Mouse (Mus musculus): ENCODE data around the gene Cadm3. TPM values are rescaled to one million over a fixed set of nuclear protein-coding genes. Genes with fewer than 3 reads are reported as not detected.
A peak's percentile ranks its signal among the peaks of the same experiment; 100 is the strongest.

Cadm3 gene
- polyA plus RNA-seq, 1 experiment from 2014 or later, result 1.3 TPM

DNA sequence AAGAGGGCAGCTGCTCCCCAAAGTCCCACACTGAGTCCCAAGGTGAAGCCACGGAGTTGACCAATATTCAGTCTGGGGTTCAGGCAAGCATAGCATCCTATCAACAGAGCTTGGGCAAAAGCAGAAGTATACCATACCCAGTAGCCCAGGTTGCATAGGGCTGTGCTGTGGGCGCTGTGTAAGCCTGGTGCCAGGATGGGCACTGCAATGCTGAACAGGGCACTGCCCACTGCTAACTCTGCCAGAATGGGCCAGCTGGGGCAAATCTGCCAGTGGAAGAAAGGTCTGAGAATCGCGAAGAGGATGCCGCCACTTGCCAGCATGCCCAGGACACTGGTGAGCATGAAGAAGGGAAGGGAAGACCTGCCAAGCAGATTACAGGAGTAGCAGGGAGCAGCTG lies 35.1 kb downstream of the Cadm3 start:
- Histone ChIP-seq H3K4me1 (no peaks in the 10 kb centered on the region), H3K4me3 (replicated peaks) (no peak overlapping the region), H3K36me3 (no peaks in the 10 kb centered on the region), H3K27ac (no peak overlapping the region), H3K9ac (no peak overlapping the region), H3K4me2 (no peak overlapping the region), H3K27me3 (no peaks in the 10 kb centered on the region), H3K9me3 (replicated peaks) (no peaks in the 10 kb centered on the region)
- ATAC-seq (replicated peaks; ENCODE audit: low FRiP score), result no peak
- WGBS, result 87% methylated on average over 5 of the region's 5 CpGs

DNA sequence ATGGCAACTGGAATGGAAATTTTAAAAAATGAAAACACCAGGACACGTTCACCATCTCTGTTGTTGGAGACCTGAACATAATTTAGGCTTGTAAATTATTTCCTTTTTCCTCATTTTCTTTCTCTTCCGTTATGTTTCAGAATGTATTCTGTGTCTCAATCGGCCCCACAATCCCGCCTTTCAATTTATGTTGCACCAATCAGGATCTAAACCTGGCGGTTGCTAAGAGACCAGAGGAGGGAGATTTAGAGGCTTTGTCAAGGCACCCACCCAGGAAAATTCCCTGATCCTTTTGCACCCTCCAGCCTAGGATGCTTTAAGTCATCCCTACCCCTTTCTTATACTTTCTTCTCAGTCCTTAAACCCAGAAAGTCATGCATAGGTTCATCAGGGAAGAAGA lies 37.8 kb downstream of the Cadm3 start:
- Histone ChIP-seq H3K4me1 (no peaks in the 10 kb centered on the region), H3K9ac (no peak overlapping the region), H3K4me2 (no peak overlapping the region), H3K4me3 (replicated peaks) (no peak overlapping the region), H3K27me3 (no peaks in the 10 kb centered on the region), H3K9me3 (replicated peaks) (no peaks in the 10 kb centered on the region), H3K27ac (no peak overlapping the region), H3K36me3 (no peaks in the 10 kb centered on the region)
- no peak for ATAC-seq (replicated peaks; ENCODE audit: low FRiP score)
- 84% methylated on average over 5 of the region's 5 CpGs for WGBS

DNA sequence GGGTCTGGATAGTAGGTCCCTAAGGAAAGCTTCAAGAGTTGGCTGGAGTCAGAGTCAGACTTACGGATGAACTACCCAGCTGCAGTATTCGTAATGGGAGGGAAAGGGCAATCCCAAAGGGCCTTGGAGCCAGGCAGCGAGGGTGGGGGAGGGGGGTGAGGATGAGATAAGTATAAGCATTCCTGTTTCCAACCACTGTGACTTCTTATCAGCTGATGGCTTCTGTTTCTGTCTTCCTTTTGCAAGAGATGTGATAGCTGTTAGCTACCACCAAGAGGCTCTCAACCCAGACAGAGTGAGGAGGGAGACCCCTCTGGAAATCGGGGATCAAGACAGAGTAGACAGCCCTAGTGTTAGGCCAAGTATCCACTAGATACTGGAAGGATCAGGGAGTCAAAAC lies 38.3 kb downstream of the Cadm3 start:
- Histone ChIP-seq H3K4me3 (replicated peaks) (no peak overlapping the region), H3K4me2 (no peak overlapping the region), H3K9ac (no peak overlapping the region), H3K27ac (no peak overlapping the region), H3K36me3 (no peaks in the 10 kb centered on the region), H3K27me3 (no peaks in the 10 kb centered on the region), H3K9me3 (replicated peaks) (no peaks in the 10 kb centered on the region), H3K4me1 (no peaks in the 10 kb centered on the region)
- ATAC-seq (replicated peaks; ENCODE audit: low FRiP score), result 0 out of 2 replicates have a peak, but pooled peaks have one; percentile 38
- WGBS, result 48% methylated on average over 4 of the region's 4 CpGs

DNA sequence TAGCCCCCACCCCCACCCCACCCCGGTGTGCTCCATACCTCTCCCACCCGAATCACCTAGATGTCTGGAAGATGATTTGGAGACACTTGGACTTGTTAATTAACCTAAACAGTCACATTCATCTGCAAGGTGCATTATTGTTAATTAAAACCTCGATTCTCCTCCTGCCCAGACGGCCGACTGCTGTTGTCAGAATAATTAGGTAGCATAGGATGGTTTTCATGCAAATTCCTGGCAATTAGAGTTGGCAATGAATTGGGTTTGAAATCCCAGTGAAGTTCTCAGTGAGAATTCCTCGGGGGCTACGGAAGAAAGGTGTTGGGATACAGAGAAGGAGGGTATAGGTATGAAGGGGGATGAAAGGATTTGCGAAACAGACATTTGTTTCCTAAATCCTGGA lies 39.0 kb downstream of the Cadm3 start:
- Histone ChIP-seq H3K4me1 (no peaks in the 10 kb centered on the region), H3K4me3 (replicated peaks) (no peak overlapping the region), H3K36me3 (no peaks in the 10 kb centered on the region), H3K9me3 (replicated peaks) (no peaks in the 10 kb centered on the region), H3K27me3 (no peaks in the 10 kb centered on the region), H3K4me2 (no peak overlapping the region), H3K27ac (no peak overlapping the region), H3K9ac (no peak overlapping the region)
- WGBS, result 58% methylated on average over 8 of the region's 8 CpGs
- no peak for ATAC-seq (replicated peaks; ENCODE audit: low FRiP score)

DNA sequence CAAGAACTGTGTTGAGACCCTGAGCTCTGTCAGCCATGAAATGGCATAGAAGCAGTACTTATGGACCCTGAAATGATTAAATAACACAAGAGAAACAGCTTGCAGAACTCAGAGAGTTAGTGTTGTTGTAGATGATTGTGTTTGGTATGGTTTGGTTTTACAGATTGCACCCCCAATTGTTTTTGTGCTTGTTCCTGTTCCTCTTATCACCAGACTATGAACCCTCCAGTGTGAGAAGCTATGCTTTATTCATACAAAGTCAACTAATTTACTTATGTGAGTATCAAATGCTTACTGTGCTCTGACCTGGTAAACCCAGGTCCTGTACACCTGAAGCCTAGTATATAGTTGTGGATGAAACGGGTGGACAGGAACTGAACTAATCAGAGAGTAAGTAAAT lies 40.9 kb downstream of the Cadm3 start:
- Histone ChIP-seq H3K27ac (no peak overlapping the region), H3K9me3 (replicated peaks) (no peaks in the 10 kb centered on the region), H3K27me3 (no peaks in the 10 kb centered on the region), H3K9ac (no peak overlapping the region), H3K4me3 (replicated peaks) (no peak overlapping the region), H3K36me3 (no peaks in the 10 kb centered on the region), H3K4me1 (no peaks in the 10 kb centered on the region), H3K4me2 (no peak overlapping the region)
- WGBS, result 63% methylated on average over 1 of the region's 1 CpGs
- no peak for ATAC-seq (replicated peaks; ENCODE audit: low FRiP score)

DNA sequence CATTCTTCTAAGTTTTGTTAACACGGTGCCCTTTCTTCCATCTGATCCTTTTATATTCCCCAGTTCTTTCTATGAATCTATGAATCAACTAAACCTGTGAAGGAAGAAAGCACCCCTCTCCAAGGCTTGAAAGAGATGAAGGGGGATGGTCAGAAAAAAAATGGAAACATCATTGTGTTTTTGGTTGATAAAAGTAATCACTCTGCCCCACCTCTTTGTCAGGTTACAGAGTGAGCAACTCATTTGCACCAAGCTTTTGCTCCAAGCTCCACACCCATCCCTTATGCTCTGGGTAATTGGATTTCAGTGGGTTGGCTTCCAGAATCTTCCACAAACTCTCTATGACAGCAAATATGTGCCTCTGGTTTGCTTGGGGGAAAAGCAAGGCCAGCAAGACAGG lies 42.1 kb downstream of the Cadm3 start:
- Histone ChIP-seq H3K27me3 (no peaks in the 10 kb centered on the region), H3K4me3 (replicated peaks) (no peak overlapping the region), H3K9ac (no peak overlapping the region), H3K9me3 (replicated peaks) (no peaks in the 10 kb centered on the region), H3K4me1 (no peaks in the 10 kb centered on the region), H3K27ac (no peak overlapping the region), H3K36me3 (no peaks in the 10 kb centered on the region), H3K4me2 (no peak overlapping the region)
- WGBS, result 89% methylated on average over 1 of the region's 1 CpGs
- ATAC-seq (replicated peaks; ENCODE audit: low FRiP score), result no peak

DNA sequence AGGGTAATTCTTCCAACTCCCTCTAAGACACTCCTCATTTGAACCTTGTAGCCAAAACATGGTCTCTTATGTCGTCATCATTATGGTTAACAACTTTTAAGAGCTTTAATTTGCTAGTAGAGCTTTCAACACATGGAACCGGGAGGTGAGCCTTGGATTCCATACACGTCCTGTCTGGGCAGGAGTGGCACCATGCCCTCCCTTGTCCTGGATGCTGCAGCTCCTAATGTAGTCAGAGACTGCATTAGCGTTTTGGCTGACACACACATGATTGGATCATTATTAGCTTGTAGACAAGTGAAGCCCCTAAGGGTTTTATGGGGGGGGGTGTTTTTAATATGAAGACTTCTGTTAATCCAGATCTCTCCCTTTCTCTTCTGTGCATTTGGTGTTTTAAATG lies 42.5 kb downstream of the Cadm3 start:
- no peaks in the 10 kb centered on the region for H3K27me3 ChIP-seq
- ATAC-seq (replicated peaks; ENCODE audit: low FRiP score), result no peak
- WGBS, result 70% methylated on average over 4 of the region's 4 CpGs

DNA sequence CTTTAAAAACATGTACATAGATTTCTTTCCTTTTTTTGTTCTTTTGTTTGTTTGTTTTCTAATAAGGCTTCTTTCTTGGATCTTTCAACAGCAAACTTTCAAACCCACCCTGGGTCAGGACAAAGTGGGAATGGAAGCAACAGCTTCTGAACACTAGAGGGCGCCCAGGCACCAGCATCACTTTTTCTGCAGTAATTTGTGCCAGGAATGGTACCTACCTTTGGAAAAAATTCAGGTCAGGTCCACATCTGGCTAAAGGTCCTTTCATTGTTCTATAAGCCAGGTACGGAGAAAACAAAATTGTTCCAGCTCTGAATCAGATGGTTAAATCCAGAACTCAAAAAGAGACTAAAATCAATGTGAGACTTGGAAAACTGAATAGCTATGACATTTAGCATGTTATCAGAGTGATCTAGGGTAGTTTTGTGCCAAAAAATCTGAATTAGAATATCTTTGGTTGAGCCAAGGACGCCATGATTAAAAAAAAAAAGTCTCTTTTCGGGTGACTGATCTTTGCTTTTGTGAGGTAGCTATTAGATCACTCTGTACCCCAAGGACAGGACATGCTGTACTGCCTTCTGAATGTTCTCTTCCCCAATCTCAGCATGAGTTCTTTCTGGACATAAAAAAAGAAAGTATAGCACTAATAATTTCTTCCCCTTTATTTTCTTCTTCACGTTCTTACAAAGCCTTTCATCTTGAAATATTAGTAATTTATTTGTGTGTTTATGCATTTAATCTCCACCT lies 43.5 kb downstream of the Cadm3 start:
- no peak overlapping the region for H3K9ac ChIP-seq
- no peaks in the 10 kb centered on the region for H3K4me1 ChIP-seq
- no peak overlapping the region for H3K4me3 ChIP-seq (replicated peaks)
- no peaks in the 10 kb centered on the region for H3K36me3 ChIP-seq
- ATAC-seq (replicated peaks; ENCODE audit: low FRiP score), result no peak
- no peak overlapping the region for H3K4me2 ChIP-seq
- no peaks in the 10 kb centered on the region for H3K27me3 ChIP-seq
- H3K27ac ChIP-seq, result no peak overlapping the region
- H3K9me3 ChIP-seq (replicated peaks), result no peaks in the 10 kb centered on the region
- 32% methylated on average over 5 of the region's 5 CpGs for WGBS

More for the DNA sequence above, 42.5 kb downstream of the Cadm3 start:
- Histone ChIP-seq H3K9ac (no peak overlapping the region), H3K4me3 (replicated peaks) (no peak overlapping the region), H3K36me3 (no peaks in the 10 kb centered on the region), H3K4me1 (no peaks in the 10 kb centered on the region), H3K27ac (no peak overlapping the region), H3K4me2 (no peak overlapping the region), H3K9me3 (replicated peaks) (no peaks in the 10 kb centered on the region)

DNA sequence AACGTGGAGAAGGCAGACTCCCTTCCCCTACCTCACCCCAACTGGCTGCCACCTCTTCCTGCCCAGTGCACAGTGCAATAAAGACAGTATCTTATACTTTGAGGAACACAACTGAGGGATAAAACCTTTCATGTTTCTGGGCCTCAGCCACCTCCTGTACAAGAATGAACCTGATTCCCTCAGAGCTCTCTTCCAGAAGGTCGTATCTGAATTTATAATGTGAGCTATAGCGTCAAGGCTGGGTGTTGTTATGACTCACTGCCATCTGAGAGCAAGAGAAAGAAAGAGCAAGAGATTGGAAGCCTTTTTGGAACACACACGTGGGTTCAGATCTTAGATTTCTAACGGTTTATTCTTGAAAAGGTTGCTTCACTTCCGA lies 45.3 kb downstream of the Cadm3 start:
- 66% methylated on average over 6 of the region's 6 CpGs for whole genome bisulfite sequencing
- H3K27ac ChIP-seq, result no peak overlapping the region
- no peaks in the 10 kb centered on the region for H3K27me3 ChIP-seq
- no peaks in the 10 kb centered on the region for H3K36me3 ChIP-seq
- no peak overlapping the region for H3K4me3 ChIP-seq (replicated peaks)
- H3K9me3 ChIP-seq (replicated peaks), result no peaks in the 10 kb centered on the region
- no peak overlapping the region for H3K9ac ChIP-seq
- H3K4me1 ChIP-seq, result no peaks in the 10 kb centered on the region
- no peak overlapping the region for H3K4me2 ChIP-seq
- ATAC-seq (replicated peaks; ENCODE audit: low FRiP score), result no peak

DNA sequence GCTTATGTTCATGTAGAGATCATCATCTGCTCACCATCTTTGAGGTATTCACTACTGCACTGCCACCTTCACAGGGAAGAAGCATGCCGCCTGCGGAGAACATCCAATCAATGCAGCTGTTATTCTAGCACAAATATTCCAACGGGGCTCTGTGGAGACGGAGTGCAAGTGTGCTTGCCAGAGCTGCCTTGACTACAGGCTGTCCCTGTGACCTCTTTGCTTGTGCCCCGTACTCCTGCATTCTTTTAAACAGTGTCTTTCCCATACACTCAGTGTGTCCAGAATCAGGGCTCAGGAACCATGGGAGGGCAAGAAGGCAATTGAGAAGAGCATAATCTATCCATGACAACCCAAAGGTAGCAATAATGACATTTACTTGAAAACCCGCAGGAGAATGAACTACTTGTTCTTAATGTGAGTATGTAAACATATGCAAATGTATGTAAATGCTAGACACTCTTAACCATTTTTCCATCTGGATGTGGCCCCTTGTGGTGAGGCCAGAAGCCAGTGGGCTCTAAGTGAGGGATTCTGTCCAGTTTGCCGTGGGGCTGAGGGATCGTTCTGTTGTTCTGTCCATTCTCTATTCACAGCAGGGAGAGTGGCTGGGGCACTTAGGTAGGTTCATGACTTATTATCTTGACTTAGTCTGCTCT lies 45.8 kb downstream of the Cadm3 start:
- 77% methylated on average over 8 of the region's 8 CpGs for WGBS
- no peak for ATAC-seq (replicated peaks; ENCODE audit: low FRiP score)
- H3K27me3 ChIP-seq, result no peaks in the 10 kb centered on the region
- H3K4me1 ChIP-seq, result no peaks in the 10 kb centered on the region
- no peak overlapping the region for H3K9ac ChIP-seq
- H3K27ac ChIP-seq, result no peak overlapping the region
- H3K36me3 ChIP-seq, result no peaks in the 10 kb centered on the region
- H3K4me2 ChIP-seq, result no peak overlapping the region
- no peaks in the 10 kb centered on the region for H3K9me3 ChIP-seq (replicated peaks)
- no peak overlapping the region for H3K4me3 ChIP-seq (replicated peaks)

DNA sequence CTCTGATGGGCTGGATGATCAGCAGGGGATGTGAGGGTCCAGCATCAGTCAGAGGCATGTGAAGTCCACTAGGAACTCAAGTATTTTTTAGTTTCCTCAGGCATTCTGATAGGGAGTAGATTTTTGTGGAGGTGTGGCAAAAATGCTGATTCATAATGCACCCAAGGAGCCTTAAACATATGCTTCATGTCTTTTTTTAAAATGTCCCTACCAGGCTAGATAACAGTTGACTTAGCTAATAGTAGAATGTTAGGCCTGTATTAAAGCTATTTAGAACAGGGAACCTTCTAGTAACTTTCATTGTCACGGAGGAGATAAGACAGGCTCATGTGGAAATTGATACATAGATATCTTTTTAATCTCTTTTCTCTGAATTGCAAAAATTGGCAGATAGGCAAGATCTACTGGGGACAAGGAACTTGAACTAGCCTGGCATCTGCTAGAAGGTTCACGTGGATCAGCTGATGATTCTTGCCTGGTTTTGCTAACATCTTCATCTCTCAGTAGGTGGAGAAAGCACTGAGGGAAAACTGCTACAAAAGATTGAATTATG lies 49.5 kb downstream of the Cadm3 start:
- no peak for ATAC-seq (replicated peaks; ENCODE audit: low FRiP score)
- Histone ChIP-seq H3K9ac (no peak overlapping the region), H3K4me3 (replicated peaks) (no peak overlapping the region), H3K4me2 (no peak overlapping the region), H3K27ac (no peak overlapping the region), H3K36me3 (no peaks in the 10 kb centered on the region), H3K27me3 (no peaks in the 10 kb centered on the region), H3K9me3 (replicated peaks) (no peaks in the 10 kb centered on the region), H3K4me1 (no peaks in the 10 kb centered on the region)
- WGBS, result 91% methylated on average over 2 of the region's 2 CpGs

DNA sequence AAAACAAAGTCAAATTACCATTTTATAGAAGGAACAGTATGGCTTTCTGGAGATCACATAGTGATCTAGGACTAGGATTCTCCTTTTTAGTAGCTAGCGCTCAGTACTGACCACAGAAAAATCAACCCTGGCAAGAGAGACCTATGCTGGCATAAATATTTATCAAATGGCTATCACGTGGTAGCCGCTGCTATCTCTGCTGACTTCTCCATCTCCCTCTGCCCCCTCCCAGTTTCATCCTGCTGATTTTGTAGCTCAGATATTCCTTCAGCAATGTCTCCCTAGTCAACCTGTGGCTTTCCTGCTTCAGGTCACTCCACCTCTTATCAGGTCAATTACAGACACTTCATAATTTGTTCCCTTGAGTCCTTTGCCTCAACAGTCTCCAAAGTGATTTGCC lies 51.8 kb downstream of the Cadm3 start:
- H3K9ac ChIP-seq, result no peak overlapping the region
- H3K9me3 ChIP-seq (replicated peaks), result no peaks in the 10 kb centered on the region
- no peak overlapping the region for H3K27ac ChIP-seq
- H3K4me2 ChIP-seq, result no peak overlapping the region
- H3K4me3 ChIP-seq (replicated peaks), result no peak overlapping the region
- no peaks in the 10 kb centered on the region for H3K36me3 ChIP-seq
- H3K4me1 ChIP-seq, result no peaks in the 10 kb centered on the region
- H3K27me3 ChIP-seq, result no peaks in the 10 kb centered on the region
- 83% methylated on average over 3 of the region's 3 CpGs for WGBS
- no peak for ATAC-seq (replicated peaks; ENCODE audit: low FRiP score)

Measured in kidney, embryonic 15.5 days (tissue).